Mouse (Mus musculus): ENCODE measurements around the gene Shoc2.

The Shoc2 gene

DNA sequence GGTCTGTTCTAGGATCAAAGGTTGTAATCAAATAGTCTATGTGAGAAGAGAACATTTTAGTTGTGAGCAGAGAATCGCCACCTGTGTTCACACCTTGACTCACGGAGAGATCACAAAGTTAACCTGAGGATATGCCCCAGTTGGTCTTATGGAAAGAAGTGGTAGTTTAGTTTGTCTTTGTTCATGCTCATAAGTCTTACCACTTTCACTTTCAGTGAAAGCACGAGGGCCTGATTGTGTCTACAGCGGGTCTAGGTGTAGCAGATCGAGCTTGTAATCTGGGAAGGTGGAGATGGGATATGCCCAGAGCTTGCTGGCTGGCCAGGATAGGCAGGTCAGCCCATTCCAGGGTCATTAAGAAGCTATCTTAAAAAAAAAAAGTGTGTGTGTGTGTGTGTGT lies 70.9 kb downstream of the Shoc2 start:
- intact Hi-C loops (cut with DNase I) = no loop called here

DNA sequence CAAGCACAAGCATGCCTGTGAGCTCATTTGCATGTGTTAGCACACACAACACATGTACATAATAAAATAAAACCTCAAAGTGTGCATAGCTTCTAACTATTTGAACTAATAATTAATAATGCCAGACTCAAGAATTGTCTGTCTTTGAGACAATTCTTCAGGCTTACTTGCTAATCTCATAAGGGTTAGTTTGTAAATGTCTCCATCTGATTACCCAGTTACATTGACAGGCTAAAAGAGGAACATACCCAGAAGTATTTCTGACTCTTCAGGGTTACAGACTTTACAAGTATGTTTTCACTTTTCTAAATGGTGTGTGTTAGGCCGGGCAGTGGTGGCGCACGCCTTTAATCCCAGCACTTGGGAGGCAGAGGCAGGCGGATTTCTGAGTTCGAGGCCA lies 71.4 kb downstream of the Shoc2 start:
- intact Hi-C loops (cut with DNase I) = no loop called here

DNA sequence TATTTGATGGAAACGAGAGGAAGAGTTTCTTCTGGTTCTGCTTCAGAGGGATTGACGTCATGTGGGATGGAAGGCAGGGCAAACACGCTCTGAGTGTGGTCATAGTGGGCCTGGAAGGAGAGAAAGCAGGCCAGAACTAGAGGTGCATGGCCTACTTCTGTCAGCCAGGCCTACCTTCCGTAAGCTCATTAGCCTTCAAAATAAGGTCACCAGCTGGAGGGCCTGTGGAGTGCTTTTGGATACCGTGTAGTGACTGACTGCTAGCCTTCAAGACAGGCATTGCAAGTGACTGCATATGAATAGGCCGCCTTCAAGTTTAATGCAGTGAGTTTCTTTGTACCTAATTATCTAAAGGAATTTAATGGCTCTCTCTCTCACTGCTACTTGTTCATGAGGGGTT lies 91.0 kb downstream of the Shoc2 start:
- intact Hi-C loops (cut with DNase I) = no loop called here

DNA sequence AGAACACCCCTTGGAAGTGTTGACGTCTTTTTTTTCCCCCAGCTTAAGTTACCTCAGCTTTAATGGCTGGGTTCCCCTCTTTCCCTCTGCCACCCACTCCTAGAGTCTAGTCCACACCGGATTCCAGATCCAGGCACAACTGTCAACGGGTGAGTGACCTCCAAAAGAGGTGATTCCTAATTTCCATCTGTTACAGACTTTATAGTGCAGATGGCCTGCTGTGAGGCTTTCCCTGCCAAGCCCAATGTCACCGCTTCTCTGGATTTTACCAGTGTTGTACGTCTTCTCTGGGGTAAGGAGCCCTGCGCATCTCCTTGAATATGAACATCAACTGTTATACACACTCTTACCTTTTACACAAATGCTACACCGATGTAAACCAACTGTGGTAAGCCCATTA lies 95.3 kb downstream of the Shoc2 start:
- intact Hi-C loops (cut with DNase I) = no loop called here

DNA sequence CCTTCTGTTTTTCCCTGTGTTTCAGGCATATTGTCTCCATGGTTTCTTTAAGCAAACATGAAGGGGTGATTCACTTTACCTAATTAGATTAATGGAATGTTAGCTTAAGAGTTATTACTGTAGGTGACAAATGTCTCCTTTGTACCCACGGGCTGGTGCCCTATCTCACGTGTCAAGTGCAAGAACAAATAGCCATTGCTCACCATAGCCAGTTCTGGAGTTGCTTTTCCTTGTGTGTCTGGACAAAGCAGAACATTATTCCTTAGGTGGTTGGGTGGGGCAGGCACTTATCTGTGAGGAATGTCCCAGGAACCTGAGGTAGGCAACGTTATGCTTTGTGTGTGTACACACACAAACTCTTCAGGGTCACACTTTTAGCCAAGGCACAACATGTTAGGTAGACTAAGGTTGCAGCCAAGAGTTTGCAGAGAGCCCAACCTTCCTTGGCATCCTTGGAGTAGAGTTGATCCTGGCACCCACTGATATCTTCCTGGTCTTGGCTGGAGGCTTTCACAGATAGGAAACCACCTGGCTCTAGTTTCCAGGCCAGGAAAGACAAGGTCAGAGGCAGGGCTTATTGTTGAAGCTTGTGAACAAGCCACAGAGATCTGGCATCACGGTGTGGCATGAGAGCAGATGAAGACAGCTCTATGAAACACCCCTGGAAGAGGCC lies 96.4 kb downstream of the Shoc2 start:
- intact Hi-C loops (cut with DNase I) = loop anchor here (5.0 to 10.0 kb wide), 3 partner anchors 492 to 1167 kb away; no protein-coding TSS in a partner anchor

DNA sequence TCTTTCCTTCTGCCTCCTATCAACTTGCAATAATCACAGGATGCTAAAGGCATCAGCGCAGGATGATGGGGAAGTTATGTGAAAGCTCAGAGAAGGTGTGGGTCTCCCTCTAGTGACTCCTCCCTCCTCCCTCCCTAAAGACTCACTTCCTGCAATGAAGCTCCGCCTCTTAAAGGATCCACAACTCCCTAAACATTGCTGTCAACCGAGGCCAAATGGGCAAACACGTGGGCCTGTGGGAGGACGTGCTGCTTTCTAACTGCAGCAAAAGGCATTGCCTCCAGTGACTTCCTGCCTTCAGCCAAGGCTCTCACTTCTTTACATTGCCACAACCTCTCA lies 96.9 kb downstream of the Shoc2 start:
- intact Hi-C loops (cut with DNase I) = loop anchor here (5.0 to 10.0 kb wide), 3 partner anchors 491 to 1166 kb away; no protein-coding TSS in a partner anchor

DNA sequence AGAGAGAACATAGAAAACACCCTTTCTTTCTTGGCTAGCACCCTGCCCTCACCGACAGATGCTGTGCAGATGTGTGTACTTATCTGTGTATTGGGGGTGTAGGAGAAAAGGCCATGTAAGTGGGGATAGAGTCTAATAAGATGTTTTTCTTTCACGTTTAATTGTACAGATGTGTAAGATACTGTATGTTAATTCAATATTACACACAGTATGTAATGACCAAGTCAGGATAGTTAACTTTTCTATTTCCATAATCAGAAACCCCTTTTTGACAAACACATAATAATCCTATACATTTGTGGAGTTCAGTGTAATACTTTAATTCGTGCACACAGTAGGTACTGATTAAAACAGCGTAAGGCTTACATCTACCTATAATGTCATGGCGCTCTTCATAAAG lies 99.7 kb downstream of the Shoc2 start, which contains the start of gene Adra2a:
Adra2a (plus strand) TSS at position 301 of the 400 bp plus-strand sequence.
- intact Hi-C loops (cut with DNase I) = loop anchor here (5.0 to 10.0 kb wide), 3 partner anchors 488 to 1163 kb away; no protein-coding TSS in a partner anchor

DNA sequence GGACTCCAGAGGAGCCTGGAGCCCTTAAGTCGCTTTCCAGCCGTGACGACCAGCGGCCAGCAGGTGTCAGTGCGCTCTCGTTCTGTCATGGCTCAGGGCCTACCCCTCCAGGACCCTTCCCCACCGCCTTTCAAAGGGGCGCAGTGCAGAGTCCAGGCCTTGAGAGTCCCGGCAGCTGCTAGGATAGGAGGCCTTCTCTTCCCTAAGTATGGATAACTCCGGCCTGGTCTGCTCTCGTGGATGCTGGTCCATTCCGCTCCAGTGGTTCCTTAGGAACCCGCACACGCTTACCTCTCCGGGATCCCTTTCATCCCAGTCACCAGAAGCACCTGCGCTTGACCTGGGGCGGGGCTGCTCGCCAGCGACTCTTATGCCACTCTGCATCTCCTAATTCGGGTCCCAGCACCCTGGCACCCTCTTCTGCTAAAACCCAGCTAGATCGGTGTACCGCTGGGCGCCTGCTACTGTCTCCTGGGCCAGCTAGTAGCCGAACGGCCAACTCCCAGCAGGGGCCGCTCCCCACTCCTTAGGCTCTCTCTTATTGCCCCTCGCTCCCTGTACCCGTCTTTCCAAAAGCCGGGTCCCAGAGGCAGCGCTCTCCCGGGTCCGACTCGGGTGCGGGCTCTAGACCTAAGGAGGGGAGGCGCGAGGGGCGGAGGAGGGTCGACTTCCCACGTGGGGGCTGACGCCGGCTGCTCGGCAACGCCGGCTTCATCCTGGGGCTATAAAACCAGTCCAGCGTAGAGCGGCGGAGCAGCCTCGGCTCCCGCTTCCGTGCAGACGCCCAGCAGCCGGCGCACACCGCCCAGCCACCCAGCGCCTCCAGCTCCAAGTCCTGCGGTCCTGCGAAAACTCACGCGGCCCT lies 100.6 kb downstream of the Shoc2 start:
- intact Hi-C loops (cut with DNase I) = loop anchor here (5.0 to 10.0 kb wide), 4 partner anchors 488 to 1163 kb away; no protein-coding TSS in a partner anchor

DNA sequence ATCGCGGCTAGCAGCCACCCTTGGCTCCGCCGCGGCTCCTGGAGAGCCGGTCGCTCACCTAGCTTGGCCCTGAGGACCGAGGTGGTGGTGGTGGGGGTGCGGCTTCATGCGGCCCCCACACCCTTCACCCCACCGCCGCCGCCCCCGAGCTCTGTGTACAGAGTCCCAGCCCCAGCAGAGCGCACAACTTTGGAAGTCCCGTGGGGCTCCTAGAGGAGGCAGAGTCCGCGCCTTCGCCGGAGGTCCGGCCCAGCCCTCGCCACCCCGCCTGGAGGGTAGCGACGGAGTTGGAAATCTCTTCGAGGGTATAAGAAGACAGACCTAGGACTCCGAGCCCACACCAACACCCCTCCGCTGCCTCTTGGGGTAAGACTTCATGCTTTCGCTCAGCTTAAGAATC lies 101.3 kb downstream of the Shoc2 start:
- intact Hi-C loops (cut with DNase I) = loop anchor here (5.0 to 10.0 kb wide), 2 partner anchors 737 to 1009 kb away; no protein-coding TSS in a partner anchor

DNA sequence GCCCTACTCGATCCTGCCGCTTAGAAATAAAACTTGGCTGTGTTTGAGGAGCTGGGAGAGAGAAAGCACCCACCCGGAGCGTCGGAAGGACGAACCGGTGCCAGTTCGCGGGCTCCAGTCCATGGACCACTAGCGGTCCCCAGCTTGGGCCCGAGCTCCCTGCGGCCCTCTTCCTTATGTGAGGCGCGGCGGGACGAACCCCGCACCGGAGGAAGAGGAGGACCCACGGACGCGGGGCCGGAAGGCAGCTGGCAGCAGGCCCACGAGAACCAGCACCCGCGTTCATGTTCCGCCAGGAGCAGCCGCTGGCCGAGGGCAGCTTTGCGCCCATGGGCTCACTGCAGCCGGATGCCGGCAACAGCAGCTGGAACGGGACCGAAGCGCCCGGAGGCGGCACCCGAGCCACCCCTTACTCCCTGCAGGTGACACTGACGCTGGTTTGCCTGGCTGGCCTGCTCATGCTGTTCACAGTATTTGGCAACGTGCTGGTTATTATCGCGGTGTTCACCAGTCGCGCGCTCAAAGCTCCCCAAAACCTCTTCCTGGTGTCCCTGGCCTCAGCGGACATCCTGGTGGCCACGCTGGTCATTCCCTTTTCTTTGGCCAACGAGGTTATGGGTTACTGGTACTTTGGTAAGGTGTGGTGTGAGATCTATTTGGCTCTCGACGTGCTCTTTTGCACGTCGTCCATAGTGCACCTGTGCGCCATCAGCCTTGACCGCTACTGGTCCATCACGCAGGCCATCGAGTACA lies 102.0 kb downstream of the Shoc2 start:
- intact Hi-C loops (cut with DNase I) = loop anchor here (5.0 to 10.0 kb wide), 2 partner anchors 736 to 1009 kb away; no protein-coding TSS in a partner anchor

DNA sequence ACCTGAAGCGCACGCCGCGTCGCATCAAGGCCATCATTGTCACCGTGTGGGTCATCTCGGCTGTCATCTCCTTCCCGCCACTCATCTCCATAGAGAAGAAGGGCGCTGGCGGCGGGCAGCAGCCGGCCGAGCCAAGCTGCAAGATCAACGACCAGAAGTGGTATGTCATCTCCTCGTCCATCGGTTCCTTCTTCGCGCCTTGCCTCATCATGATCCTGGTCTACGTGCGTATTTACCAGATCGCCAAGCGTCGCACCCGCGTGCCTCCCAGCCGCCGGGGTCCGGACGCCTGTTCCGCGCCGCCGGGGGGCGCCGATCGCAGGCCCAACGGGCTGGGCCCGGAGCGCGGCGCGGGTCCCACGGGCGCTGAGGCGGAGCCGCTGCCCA lies 102.6 kb downstream of the Shoc2 start:
- intact Hi-C loops (cut with DNase I) = loop anchor here (5.0 to 10.0 kb wide), 2 partner anchors 736 to 1008 kb away; no protein-coding TSS in a partner anchor

DNA sequence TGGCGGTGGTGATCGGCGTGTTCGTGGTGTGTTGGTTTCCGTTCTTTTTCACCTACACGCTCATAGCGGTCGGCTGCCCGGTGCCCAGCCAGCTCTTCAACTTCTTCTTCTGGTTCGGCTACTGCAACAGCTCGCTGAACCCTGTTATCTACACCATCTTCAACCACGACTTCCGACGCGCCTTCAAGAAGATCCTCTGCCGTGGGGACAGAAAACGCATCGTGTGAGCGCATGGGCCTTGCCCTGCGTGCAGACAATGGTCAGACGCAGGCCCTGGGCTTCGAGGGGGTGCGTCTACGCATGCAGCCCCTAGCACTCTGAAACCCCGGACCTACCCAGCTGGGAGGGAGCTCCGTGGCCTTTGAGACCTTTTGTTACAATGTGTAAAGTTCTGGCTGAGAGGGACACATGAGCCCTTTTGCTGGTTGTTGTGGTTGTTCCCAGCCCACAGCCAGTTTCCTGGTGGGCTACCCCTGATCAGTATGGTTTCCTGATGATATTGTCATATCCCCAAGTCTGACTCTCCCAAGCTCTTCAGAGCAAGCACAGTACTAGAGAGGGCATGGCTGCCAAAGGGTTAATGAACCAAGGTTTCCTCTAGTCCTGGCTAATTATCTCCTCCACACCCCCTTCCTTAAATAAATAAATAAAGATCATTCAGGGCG lies 103.4 kb downstream of the Shoc2 start:
- intact Hi-C loops (cut with DNase I) = loop anchor here (5.0 to 10.0 kb wide), 2 partner anchors 735 to 1007 kb away; no protein-coding TSS in a partner anchor

DNA sequence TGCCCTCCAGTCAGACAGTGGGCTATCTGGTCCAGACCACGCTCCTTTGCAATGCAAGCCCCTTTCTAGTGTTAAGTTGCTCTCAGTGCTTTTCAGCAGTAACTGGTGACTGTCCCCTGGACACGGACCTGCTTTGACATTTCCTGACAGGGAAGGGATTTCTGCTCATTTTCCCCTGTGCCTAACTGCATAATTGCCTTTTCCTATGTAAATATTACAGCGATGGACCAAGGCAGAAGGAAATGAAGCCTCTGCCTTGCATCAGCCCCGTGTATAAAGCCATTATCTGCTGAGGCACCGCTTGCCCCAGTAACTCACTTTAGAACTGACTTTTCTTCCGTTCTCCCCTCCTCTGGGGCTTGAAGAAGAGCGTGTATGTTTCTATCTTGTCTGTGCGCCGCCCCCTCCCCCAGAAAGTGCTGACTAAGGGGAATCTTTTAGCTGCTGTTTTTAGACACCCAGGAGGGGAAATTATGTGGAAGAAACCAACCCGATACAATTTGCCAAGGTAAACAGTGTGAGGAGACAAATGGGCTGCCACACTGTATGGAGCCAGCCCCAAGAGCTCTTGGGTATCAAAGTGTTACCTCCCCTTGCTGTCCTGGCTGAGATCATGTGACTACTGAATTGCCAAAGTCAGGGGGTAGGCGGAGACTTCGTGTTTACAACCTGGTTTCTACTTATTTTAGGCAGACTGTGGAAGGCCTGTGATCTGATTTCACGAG lies 104.2 kb downstream of the Shoc2 start:
- intact Hi-C loops (cut with DNase I) = loop anchor here (5.0 to 10.0 kb wide), 2 partner anchors 734 to 1006 kb away; no protein-coding TSS in a partner anchor

DNA sequence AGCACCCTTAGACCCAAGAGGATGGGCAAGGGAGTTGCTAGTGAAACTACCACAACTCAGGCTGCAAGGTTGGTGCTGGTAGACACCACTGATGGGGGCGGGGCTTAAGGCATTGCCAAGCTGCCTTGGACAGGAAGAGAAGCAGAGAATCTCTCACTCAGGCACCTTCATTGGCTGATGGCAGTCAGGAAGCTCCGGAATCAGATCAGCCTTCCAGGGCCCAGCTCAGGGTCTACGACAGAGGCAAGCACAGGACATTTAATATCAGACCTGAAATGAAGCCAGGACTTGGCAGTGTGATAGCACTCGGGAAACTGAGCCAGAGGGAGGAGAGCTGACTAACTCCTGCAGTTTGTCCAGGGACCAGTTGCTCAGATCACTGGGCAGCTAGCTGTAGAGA lies 107.5 kb downstream of the Shoc2 start:
- intact Hi-C loops (cut with DNase I) = no loop called here

DNA sequence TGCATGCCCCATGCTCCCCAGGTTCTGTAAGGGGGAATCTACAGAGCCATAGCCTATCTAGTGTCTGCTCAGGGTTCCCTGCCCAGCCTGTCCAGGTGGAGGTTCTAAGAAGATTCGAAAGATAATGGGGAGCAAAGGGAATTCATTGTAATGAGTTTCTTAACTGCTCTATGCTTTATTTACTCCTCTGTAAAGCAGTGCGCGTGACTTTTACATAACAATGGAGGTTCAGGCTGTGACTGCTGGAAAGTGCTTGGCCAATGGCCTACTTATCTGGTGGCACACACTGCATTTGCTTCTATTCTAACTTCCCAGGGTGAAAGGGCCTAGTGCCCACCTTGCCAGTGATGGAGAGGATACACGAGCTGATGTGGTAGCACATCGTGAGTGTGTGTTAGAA lies 111.7 kb downstream of the Shoc2 start:
- intact Hi-C loops (cut with DNase I) = no loop called here

DNA sequence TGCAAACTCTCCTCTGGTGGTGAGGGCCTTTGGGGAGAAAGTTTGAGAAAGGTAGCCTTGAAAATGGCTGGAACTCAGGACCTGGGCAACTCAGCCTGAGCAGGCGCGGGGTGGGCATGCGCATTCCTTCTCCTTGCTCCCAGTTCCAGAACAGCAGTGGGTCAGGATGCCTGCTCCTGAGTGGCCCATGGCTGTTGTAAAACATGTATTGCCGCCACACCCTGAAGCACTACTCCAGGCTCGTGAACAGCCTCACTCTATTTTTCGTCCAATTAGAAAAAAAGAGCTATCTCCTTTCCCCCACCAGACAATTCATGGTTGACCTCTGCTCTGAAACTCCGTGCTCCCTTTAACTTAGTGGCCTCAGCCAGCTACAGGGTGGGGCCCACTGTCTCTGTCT lies 124.3 kb downstream of the Shoc2 start:
- intact Hi-C loops (cut with DNase I) = no loop called here

DNA sequence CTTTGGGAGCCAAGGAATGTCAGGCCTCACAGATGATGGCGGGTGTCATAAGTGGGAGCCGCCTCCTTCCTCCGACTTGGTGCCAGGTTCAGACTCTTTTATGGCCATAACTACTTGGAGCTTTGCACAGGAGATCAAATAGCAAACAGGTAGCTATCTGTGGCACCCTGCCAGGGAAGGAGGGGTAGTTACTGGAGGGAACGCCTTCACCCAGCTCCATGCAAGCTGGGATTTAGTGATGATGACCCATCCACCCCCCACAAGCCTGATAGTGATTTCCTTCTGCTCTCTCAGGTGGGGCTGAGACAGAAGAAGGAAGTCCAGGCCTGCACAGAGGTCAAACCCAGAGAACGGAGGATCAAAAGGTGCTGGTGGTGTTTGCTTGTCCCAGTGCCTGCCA lies 126.4 kb downstream of the Shoc2 start:
- intact Hi-C loops (cut with DNase I) = no loop called here

DNA sequence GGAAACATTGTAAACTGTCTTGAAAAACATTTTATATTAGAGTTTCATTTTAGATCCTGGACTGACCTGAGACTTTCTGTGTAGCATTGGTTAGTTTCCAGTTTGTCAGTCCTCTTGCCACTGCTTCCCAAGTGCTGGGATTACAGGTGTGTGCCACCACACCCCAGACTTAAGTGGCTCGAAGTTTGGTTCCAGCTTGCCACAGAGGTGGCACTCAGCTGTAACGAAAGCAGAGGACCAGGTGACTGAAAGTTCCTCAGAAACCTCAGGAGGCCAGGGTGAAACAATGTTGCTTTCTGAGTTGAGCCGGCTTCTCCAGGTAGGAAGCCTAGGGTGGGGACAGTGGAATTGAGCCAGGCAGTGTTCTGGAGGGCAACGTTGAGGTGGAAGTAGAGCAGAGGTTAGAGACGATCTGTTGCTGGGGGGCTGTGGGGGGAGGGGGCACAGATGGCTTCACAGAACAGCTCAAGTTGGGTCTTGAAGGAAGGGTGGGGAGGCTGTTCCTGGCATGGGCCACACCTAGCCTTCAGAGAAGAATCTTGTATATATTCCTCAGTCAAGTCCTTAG lies 128.2 kb downstream of the Shoc2 start:
- intact Hi-C loops (cut with DNase I) = no loop called here

Data from adrenal gland (tissue).